Mouse (Mus musculus): ENCODE results near the gene Gm7073. TPM values are rescaled to one million over a fixed set of nuclear protein-coding genes. Genes with fewer than 3 reads are reported as not detected.

The Gm7073 gene
- polyA plus RNA-seq, 1 experiment from 2014 or later, result not detected

- Histone ChIP-seq H3K9ac (ENCODE audit: low read length) (no peak overlapping the region), H3K4me3 (replicated peaks; ENCODE audit: low read length) (no peak overlapping the region), H3K9me3 (replicated peaks; ENCODE audit: control insufficient read depth, low read length) (no peaks in the 10 kb centered on the region), H3K4me1 (ENCODE audit: control insufficient read depth, insufficient read depth, low read length) (no peaks in the 10 kb centered on the region), H3K4me2 (ENCODE audit: low read depth, low read length) (no peak overlapping the region), H3K36me3 (ENCODE audit: control insufficient read depth, insufficient read depth, low read length) (no peaks in the 10 kb centered on the region), H3K27me3 (ENCODE audit: control insufficient read depth, insufficient read depth, low read length) (no peaks in the 10 kb centered on the region), H3K27ac (ENCODE audit: low read length) (no peak overlapping the region)
- 64% methylated on average over 1 of the region's 1 CpGs for whole genome bisulfite sequencing
- no peak for ATAC-seq (ENCODE audit: insufficient read depth, low FRiP score)
Measured at GRCm38 (mm10) chrX:60542901-60543300, 3.9 kb upstream of the Gm7073 start.

DNA sequence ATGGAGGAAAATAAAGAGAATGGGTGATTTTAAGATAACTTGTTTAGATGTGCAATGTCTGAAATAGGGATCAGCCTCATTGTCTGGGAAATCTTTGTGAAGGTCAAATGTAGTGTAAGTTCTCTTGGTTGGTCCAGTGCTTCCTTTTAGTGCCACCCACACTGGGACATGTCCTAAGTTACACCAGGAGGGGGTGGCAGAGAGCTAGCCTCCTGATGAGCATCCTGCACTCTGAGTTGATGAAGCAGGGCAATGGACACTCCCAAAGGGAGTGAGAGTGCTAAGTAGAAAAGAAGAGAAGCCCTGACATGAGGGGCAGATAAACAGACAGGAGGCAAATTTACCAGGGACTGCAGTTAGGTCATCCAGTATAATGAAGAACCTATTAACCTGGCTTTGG, 35.1 kb downstream of the Gm7073 start:
- no peak for ATAC-seq (ENCODE audit: insufficient read depth, low FRiP score)
- no peak overlapping the region for H3K9ac ChIP-seq (ENCODE audit: low read length)
- H3K4me2 ChIP-seq (ENCODE audit: low read depth, low read length), result no peak overlapping the region
- no peak overlapping the region for H3K4me3 ChIP-seq (replicated peaks; ENCODE audit: low read length)
- no peaks in the 10 kb centered on the region for H3K4me1 ChIP-seq (ENCODE audit: control insufficient read depth, insufficient read depth, low read length)
- no peak overlapping the region for H3K27ac ChIP-seq (ENCODE audit: low read length)
- no peaks in the 10 kb centered on the region for H3K9me3 ChIP-seq (replicated peaks; ENCODE audit: control insufficient read depth, low read length)
- H3K27me3 ChIP-seq (ENCODE audit: control insufficient read depth, insufficient read depth, low read length), result no peaks in the 10 kb centered on the region
- H3K36me3 ChIP-seq (ENCODE audit: control insufficient read depth, insufficient read depth, low read length), result no peaks in the 10 kb centered on the region

DNA sequence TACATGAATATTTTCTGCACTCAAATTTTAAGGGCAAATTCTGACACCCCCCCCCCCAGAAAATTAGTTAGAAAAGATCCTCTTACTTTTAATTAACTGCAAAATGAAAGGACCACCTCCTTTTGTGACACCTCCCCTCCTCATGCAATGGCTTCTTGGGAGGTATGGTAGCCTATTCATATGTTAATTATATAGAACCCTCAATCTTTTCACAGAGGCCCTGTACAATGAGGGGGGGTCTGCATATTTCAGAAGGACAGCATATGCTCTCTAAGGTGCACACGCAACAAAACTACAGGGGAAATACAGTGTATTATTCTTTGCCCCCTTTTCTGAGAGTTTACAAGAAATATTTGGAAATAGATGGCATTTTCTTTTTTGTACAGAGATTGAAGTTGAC, 41.3 kb downstream of the Gm7073 start:
- no peak overlapping the region for H3K27ac ChIP-seq (ENCODE audit: low read length)
- H3K4me2 ChIP-seq (ENCODE audit: low read depth, low read length), result no peak overlapping the region
- ATAC-seq (ENCODE audit: insufficient read depth, low FRiP score), result no peak
- H3K4me3 ChIP-seq (replicated peaks; ENCODE audit: low read length), result no peak overlapping the region
- no peaks in the 10 kb centered on the region for H3K9me3 ChIP-seq (replicated peaks; ENCODE audit: control insufficient read depth, low read length)
- H3K9ac ChIP-seq (ENCODE audit: low read length), result no peak overlapping the region
- no peaks in the 10 kb centered on the region for H3K4me1 ChIP-seq (ENCODE audit: control insufficient read depth, insufficient read depth, low read length)
- 86% methylated on average over 1 of the region's 1 CpGs for WGBS
- H3K36me3 ChIP-seq (ENCODE audit: control insufficient read depth, insufficient read depth, low read length), result no peaks in the 10 kb centered on the region
- no peaks in the 10 kb centered on the region for H3K27me3 ChIP-seq (ENCODE audit: control insufficient read depth, insufficient read depth, low read length)

DNA sequence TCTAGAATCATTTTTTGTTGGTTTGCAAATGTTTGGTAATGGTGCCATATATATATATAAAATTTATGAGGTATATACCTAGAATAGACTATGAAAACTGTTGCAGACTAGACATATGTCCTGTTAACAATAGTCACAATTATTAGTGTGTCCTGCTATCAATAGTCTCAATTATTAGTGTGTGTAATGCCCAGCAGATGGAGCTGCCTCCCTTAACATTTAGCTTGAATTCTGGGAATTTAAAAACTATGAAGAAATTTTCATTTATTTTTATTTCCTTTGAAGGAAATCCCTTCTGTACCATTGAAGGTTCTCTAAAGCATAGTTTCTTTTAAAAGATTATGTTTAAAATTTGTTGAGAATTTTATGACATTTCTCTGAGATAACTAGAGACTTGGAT, 43.7 kb downstream of the Gm7073 start:
- Histone ChIP-seq H3K9me3 (replicated peaks; ENCODE audit: control insufficient read depth, low read length) (no peaks in the 10 kb centered on the region), H3K4me2 (ENCODE audit: low read depth, low read length) (no peak overlapping the region), H3K4me1 (ENCODE audit: control insufficient read depth, insufficient read depth, low read length) (no peaks in the 10 kb centered on the region), H3K4me3 (replicated peaks; ENCODE audit: low read length) (no peak overlapping the region), H3K36me3 (ENCODE audit: control insufficient read depth, insufficient read depth, low read length) (no peaks in the 10 kb centered on the region), H3K9ac (ENCODE audit: low read length) (no peak overlapping the region), H3K27ac (ENCODE audit: low read length) (no peak overlapping the region), H3K27me3 (ENCODE audit: control insufficient read depth, insufficient read depth, low read length) (no peaks in the 10 kb centered on the region)
- no peak for ATAC-seq (ENCODE audit: insufficient read depth, low FRiP score)

- Histone ChIP-seq H3K36me3 (ENCODE audit: control insufficient read depth, insufficient read depth, low read length) (no peaks in the 10 kb centered on the region), H3K9me3 (replicated peaks; ENCODE audit: control insufficient read depth, low read length) (no peaks in the 10 kb centered on the region), H3K27me3 (ENCODE audit: control insufficient read depth, insufficient read depth, low read length) (no peaks in the 10 kb centered on the region), H3K4me2 (ENCODE audit: low read depth, low read length) (no peak overlapping the region), H3K9ac (ENCODE audit: low read length) (no peak overlapping the region), H3K27ac (ENCODE audit: low read length) (no peak overlapping the region), H3K4me1 (ENCODE audit: control insufficient read depth, insufficient read depth, low read length) (no peaks in the 10 kb centered on the region), H3K4me3 (replicated peaks; ENCODE audit: low read length) (no peak overlapping the region)
- no peak for ATAC-seq (ENCODE audit: insufficient read depth, low FRiP score)
- WGBS, result 10% methylated on average over 2 of the region's 2 CpGs
Measured at GRCm38 (mm10) chrX:60463786-60464185, 75.3 kb downstream of the Gm7073 start.

DNA sequence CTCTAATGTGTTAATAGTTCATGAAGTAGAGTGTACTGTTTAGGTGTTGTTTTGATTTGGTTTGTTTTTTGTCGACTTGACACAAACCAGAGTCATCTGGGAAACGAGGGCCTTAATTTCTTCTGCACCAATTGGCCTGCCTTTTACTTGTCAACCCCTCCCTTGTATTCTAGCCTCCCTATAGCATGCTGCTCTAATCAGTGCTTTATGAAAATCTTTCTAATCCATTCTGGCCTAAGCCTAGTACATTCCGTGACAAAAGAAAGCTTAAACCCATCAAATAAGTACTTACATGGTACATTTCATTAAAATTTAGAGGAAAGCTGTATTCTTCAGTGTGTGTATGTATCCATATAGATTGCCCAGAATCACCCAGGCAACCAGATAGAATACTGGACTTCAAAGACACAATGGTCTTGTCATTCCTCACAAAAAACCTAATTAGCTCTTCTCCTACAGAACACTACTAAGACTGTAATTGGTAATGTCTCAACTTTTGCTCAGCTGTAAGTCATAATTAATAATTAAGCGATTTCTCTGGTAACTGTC, 124.4 kb downstream of the Gm7073 start:
- no peaks in the 10 kb centered on the region for H3K27me3 ChIP-seq (ENCODE audit: control insufficient read depth, insufficient read depth, low read length)
- 56% methylated on average over 4 of the region's 4 CpGs for WGBS
- H3K27ac ChIP-seq (ENCODE audit: low read length), result no peak overlapping the region
- no peaks in the 10 kb centered on the region for H3K36me3 ChIP-seq (ENCODE audit: control insufficient read depth, insufficient read depth, low read length)
- no peak overlapping the region for H3K9ac ChIP-seq (ENCODE audit: low read length)
- H3K9me3 ChIP-seq (replicated peaks; ENCODE audit: control insufficient read depth, low read length), result no peaks in the 10 kb centered on the region
- no peaks in the 10 kb centered on the region for H3K4me1 ChIP-seq (ENCODE audit: control insufficient read depth, insufficient read depth, low read length)
- H3K4me3 ChIP-seq (replicated peaks; ENCODE audit: low read length), result no peak overlapping the region
- H3K4me2 ChIP-seq (ENCODE audit: low read depth, low read length), result no peak overlapping the region
- ATAC-seq (ENCODE audit: insufficient read depth, low FRiP score), result no peak

DNA sequence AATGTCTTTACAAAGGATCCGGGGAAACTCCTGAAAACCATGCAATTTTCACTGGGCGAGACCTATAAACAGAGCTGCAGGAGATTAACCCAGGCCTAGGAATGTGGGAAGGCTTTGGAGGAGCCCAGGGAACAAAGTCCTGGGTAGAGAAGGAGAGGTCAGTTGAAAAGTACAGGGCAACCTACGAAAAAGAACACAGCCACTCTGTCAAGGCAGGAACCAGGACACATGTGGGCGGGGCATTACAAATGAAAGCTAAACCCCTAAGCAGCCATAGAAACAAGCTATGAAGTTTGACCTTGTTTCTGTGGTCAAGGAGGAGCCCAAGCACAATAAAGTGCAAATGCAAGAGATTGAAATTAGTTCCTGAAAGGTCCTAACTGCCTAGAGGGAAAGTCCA, 133.4 kb downstream of the Gm7073 start:
- Histone ChIP-seq H3K9me3 (replicated peaks; ENCODE audit: control insufficient read depth, low read length) (no peaks in the 10 kb centered on the region), H3K9ac (ENCODE audit: low read length) (no peak overlapping the region), H3K27ac (ENCODE audit: low read length) (no peak overlapping the region), H3K36me3 (ENCODE audit: control insufficient read depth, insufficient read depth, low read length) (no peaks in the 10 kb centered on the region), H3K4me1 (ENCODE audit: control insufficient read depth, insufficient read depth, low read length) (no peaks in the 10 kb centered on the region; the same call in 1 of the 2 replicates), H3K27me3 (ENCODE audit: control insufficient read depth, insufficient read depth, low read length) (no peaks in the 10 kb centered on the region), H3K4me2 (ENCODE audit: low read depth, low read length) (no peak overlapping the region), H3K4me3 (replicated peaks; ENCODE audit: low read length) (no peak overlapping the region)
- ATAC-seq (ENCODE audit: insufficient read depth, low FRiP score), result no peak
- WGBS, result 60% methylated on average over 4 of the region's 4 CpGs

GRCm38 (mm10) chrX:60404668-60405044, 134.4 kb downstream of the Gm7073 start:
- Histone ChIP-seq H3K9me3 (replicated peaks; ENCODE audit: control insufficient read depth, low read length) (no peaks in the 10 kb centered on the region), H3K4me1 (ENCODE audit: control insufficient read depth, insufficient read depth, low read length) (no peaks in the 10 kb centered on the region; the same call in 1 of the 2 replicates), H3K9ac (ENCODE audit: low read length) (peak overlapping the region; percentile 87), H3K27ac (ENCODE audit: low read length) (peak overlapping the region; percentile 94), H3K27me3 (ENCODE audit: control insufficient read depth, insufficient read depth, low read length) (no peaks in the 10 kb centered on the region), H3K36me3 (ENCODE audit: control insufficient read depth, insufficient read depth, low read length) (no peaks in the 10 kb centered on the region), H3K4me2 (ENCODE audit: low read depth, low read length) (peak overlapping the region; percentile 42), H3K4me3 (replicated peaks; ENCODE audit: low read length) (peak overlapping the region; percentile 65)
- 11% methylated on average over 17 of the region's 17 CpGs for WGBS
- peak; percentile 92 for ATAC-seq (ENCODE audit: insufficient read depth, low FRiP score)

- no peaks in the 10 kb centered on the region for H3K27me3 ChIP-seq (ENCODE audit: control insufficient read depth, insufficient read depth, low read length)
- no peaks in the 10 kb centered on the region for H3K9me3 ChIP-seq (replicated peaks; ENCODE audit: control insufficient read depth, low read length)
- H3K27ac ChIP-seq (ENCODE audit: low read length), result peak overlapping the region; percentile 94
- peak overlapping the region; percentile 87 for H3K9ac ChIP-seq (ENCODE audit: low read length)
- no peaks in the 10 kb centered on the region; the same call in 1 of the 2 replicates for H3K4me1 ChIP-seq (ENCODE audit: control insufficient read depth, insufficient read depth, low read length)
- no peaks in the 10 kb centered on the region for H3K36me3 ChIP-seq (ENCODE audit: control insufficient read depth, insufficient read depth, low read length)
- ATAC-seq (ENCODE audit: insufficient read depth, low FRiP score), result peak; percentile 89
- WGBS, result 23% methylated on average over 55 of the region's 126 CpGs
- peak overlapping the region; percentile 65 for H3K4me2 ChIP-seq (ENCODE audit: low read depth, low read length)
- peak overlapping the region; percentile 65 for H3K4me3 ChIP-seq (replicated peaks; ENCODE audit: low read length)
Measured at GRCm38 (mm10) chrX:60403764-60404667, 135.0 kb downstream of the Gm7073 start.
